Mouse (Mus musculus): ENCODE measurements at regions not wholly inside any gene's neighbourhood (a gene's known extent, or its start where the extent isn't known, plus 50 kb on each side); places are given as distances from the start of the nearest gene placed in this dataset.
A peak's percentile ranks its signal among the peaks of the same experiment; 100 is the strongest.

DNA sequence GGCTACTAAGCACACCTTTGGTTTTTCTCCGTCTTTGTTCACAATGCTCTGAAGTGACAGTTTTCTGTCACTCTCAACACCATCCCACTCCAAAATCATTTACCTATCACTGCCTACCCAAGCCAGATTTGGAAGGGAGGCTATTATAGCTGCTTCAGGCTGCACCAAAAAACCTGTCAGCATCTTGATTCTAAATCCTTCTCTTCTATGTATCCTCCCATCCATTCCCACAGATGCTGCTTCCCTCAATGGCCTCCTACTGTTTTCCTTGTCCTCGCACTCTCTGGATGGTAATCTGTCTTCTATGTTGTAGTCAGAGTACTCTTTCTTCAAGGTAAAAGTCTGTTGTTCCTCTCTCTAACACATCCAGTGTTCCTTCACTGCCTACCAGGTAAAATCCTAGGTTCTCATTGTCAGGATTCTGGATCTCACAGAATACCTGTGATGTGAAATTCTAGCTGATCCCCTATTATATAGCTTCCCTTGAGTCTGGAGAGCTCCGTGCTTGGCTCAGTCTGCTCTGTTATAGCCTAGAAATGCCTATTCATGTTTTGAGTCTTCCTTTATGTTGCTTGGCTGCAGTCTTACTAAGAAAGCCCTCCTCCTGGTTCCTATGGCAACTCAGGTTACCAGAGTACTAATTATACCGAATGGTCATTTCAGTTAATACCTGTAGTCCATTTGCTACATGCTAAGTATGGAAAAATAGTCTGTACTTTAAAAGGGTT, 156.5 kb downstream of the Emp1 start:
- peak in 1 of 2 experiments; percentile 59 for DNase-seq (ENCODE audit: low spot score in 2 of 2)
- intact Hi-C loops (cut with DNase I), result no loop called here

DNA sequence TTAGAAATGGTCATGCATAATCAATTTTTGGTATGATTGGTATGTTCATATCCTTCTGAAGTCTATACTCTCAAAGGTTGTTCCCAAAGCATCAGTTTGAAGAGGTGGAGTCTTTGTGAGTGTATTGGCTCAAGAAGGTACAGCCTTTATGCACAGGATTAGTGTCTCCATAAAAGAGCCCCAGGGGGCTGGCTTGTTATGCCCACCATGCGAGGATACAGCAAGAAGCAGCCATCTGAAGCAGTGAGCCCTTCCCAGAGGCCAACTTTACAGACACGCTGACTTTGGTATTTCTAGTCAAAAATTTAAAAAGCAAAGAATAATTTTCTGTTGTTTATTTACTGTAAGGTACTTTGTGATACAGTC, 157.1 kb downstream of the Emp1 start:
- DNase-seq (ENCODE audit: low spot score in 2 of 2), result no peak
- intact Hi-C loops (cut with DNase I), result no loop called here

DNA sequence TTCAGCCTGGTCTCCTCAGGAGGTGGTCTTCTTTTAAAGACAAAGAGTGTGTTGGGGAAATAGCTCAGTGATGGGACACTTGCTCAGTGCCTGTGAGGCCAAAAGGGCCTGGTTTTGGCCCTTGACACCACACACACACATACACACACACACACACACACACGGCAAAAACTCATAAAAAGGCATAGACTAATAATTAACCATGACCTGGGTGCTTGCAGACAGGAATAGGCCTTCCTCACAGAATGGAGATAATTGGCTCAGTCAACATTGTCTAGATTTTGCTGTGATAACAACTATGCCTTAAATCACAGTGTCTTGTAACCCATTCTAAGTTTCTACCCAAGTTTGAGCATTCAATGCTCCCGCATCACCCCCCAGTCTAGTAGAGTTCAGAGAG, 158.5 kb downstream of the Emp1 start:
- intact Hi-C loops (cut with DNase I), result no loop called here
- no peak for DNase-seq (ENCODE audit: low spot score in 2 of 2)

DNA sequence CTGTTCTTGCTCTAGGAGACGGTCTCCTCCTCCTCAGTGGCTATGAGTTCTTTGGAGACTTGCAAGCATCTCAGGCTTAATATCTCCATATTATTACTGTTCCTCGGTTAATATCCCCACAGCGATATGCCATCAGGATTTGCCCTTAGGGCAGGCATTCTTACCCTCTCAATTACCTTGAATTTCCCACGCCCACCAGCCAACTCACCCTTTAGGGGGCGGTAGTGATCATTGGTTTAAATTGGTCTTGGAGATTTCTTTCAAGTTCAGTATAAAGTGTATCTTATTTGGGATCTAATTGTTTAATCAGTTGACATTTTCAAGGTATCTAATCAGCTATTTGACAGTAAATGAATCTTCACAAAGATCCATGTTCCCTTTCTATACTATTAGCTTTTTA, 162.5 kb downstream of the Emp1 start:
- intact Hi-C loops (cut with DNase I), result loop anchor here (5.0 kb wide), 3 partner anchors 67 to 302 kb away; no protein-coding TSS in a partner anchor
- no peak for DNase-seq (ENCODE audit: low spot score in 2 of 2)

DNA sequence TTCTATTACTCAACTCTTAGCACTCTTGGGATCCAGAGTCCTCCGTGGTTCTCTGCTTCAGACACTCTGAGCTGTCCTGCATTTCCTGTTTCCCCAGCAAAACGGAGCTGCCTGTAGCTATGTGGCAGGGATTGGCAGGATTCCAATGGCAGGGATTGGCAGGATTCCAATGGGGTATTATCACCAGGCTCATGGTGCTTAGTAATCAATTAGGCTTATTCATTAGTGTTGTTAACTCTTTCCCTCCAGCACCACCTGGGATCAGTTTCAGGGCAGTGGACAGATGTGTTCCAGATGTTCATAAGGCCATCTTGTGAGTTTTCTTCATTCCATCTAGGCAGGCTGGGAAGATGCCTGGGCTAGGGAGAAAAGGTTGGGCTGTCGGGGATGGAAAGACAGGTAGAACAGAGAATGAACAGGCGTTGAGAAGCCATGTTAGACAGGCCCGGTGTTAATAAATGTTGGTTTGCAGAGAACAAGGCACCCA, 163.5 kb downstream of the Emp1 start:
- peak in 1 of 2 experiments; percentile 46 for DNase-seq (ENCODE audit: low spot score in 2 of 2)
- intact Hi-C loops (cut with DNase I), result loop anchor here (1.0 to 5.0 kb wide), 4 partner anchors 66 to 301 kb away; no protein-coding TSS in a partner anchor

DNA sequence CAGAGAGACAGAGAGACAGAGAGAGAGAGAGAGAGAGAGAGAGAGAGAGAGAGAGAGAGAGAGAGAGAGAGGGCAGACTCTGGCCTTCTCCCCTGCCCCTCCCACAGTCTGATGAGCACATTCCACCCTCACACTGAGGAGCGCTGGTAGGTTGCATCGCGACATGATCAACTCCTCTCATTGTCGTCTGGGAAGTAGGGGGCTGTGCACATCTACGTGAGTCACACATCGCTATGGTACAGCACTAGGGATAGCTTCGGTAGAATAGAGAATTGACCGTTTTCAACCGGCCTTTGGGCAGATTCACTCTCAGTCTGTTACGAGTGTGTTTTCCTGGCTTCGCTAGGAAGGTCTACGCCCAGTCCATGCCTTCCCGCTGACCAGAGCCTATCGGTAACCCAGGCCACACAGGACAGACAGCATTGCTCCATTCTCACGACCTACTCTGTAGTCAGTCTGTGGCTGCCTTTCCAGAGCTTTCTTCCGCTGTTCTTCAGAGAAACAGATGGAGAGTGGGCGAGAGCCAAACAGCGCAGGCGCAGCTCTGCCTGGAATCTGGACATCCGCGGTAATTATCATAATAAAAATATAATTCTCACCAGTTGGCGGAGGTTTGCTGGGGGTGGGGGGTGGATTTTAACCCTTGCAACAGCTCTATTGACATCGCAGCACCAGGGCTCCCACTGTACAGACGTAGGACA, 164.3 kb downstream of the Emp1 start:
- intact Hi-C loops (cut with DNase I), result loop anchor here (1.0 to 5.0 kb wide), 5 partner anchors 66 to 301 kb away; no protein-coding TSS in a partner anchor
- peak; percentile 80 to 93 for DNase-seq (ENCODE audit: low spot score in 2 of 2)

DNA sequence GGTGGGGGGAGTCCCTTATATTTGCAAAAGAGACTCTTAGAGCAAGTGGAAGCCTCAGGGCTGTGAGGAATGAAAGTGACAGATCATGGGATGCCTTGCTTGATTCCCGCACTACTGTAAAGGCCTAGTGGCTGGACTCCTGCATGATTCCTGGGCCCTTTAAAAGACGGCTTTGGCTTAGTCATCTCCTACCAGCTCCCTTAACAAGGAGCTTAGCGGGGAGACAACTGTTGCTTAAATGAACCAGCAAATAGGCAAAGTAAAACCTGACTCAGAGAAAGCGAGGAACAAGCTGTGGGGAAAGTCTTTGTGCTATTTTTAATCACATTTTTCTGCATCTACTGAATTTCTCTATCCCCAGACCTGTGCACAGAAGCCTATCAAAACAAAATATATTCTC, 165.5 kb downstream of the Emp1 start:
- intact Hi-C loops (cut with DNase I), result loop anchor here (1.0 to 5.0 kb wide), 4 partner anchors 64 to 299 kb away; no protein-coding TSS in a partner anchor
- peak in 1 of 2 experiments; percentile 75 for DNase-seq (ENCODE audit: low spot score in 2 of 2)

DNA sequence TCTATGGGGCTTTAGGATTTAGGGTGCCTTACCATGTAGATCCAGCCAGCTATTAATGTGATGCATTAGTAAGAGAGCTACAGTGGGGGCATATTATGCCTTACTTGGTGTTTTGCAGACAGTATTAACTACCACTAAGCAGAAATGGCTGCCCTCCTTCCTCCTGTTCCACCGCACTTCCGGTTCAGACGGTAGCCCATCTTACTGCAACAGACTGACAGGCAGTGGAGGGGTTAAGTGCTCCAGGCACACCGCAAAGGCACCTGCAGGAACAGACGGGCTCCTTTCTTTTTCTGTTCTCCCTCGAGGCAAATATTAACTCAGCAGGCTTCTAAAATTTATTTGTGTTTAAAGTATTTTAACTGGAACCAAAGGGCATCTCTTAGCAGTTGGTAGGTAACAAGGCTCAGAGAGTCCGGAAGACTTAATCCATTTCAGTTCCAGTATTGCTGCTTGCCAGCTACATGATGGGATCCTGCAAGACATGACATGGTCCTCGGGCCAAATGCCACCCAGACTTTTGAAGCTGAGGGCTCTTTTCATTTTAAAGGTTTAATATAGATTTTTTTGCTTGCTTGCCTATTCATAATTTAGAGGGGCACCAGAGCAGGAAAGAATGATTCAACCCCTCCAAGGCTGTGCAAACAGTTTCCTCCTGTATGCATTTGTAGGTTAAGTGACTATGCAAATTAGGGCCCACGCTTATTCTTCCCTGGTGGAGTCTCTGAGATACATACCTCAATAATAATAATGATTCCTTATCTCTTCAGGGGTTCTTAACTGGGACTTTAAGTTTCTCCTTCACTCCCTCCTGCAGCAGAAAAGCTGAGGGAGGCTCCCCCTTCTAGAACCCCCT, 177.7 kb downstream of the Emp1 start:
- DNase-seq (ENCODE audit: low spot score in 2 of 2), result no peak
- intact Hi-C loops (cut with DNase I), result no loop called here

DNA sequence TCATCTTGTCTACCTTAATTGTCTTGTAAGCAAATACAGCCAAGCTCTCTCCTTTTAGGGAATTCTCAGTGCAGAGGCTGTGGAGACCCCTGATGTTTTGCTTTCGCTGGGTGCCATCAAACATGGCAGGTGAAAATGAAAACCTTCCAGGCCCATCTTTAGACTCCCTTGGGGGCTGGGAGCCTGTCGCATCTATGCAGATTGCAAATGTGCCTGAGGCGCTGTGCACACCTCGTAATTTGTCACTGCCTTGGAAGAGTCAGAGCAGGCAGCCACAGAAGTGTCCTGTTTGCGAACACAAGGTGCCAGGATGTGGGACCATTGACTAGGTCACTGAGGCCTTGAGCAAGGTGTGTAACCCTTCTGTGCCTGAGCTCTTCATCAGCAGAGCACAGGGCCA, 179.2 kb downstream of the Emp1 start:
- DNase-seq (ENCODE audit: low spot score in 2 of 2), result no peak

DNA sequence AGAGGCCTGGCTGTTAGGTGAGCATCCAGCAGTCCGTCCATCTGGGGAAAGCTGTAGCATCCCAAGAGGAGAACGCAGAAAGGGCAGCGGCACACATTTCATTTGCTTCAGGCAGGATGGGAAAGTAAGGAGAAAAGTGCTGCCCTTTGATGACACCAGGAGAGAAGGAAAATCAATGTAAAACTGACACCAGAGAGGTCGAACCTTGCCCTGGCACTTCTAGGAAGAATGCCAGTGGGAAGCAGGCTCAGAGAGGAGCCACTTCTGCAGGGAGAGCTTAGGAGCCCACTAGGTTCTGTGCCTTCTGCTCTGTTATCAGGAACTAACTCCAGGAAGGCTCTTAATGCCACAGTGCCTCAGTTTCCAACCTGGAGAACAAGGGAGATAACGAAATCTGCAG, 180.0 kb downstream of the Emp1 start:
- no peak for DNase-seq (ENCODE audit: low spot score in 2 of 2)
- intact Hi-C loops (cut with DNase I), result no loop called here

More for the DNA sequence above, 179.2 kb downstream of the Emp1 start:
- intact Hi-C loops (cut with DNase I), result no loop called here

DNA sequence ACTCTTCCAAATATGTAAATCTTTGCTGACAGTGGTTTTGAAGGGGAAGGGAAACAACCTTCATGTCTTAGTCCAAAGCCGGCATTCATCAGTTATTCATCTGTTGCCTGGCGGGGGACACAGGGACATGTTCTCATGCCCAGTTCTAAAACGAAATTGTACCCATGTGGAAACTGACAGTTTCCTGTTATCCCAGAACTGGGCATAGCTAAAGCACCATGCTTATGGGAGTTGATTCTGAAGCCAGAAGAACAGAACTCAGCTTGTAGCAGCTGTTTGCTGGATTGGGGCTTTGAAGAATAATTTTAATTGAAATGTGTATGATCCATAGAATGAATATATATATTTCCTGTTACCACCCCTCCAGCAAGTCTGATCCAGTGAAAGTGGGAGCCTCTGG, 181.0 kb downstream of the Emp1 start:
- intact Hi-C loops (cut with DNase I), result no loop called here
- DNase-seq (ENCODE audit: low spot score in 2 of 2), result no peak

DNA sequence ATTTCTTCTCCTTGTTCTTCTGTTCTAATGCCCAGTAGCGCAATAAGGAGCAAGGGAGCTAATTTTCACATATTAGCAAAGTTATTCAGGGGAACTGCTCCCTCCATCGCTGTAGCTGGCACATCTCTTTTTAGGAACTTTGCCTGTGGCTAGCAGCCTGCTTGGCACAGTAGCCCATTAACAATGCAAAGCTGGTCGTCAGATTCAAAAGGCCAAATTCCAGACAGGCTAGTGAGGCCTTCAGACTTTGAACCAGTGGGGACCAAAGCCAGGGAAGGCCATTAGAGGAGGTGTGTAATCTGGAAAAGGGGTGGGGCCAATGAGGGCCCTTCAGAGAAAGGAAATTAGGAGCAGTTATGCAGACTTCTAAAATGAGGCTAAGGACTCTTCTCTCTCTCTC, 181.5 kb downstream of the Emp1 start:
- intact Hi-C loops (cut with DNase I), result no loop called here
- no peak for DNase-seq (ENCODE audit: low spot score in 2 of 2)

DNA sequence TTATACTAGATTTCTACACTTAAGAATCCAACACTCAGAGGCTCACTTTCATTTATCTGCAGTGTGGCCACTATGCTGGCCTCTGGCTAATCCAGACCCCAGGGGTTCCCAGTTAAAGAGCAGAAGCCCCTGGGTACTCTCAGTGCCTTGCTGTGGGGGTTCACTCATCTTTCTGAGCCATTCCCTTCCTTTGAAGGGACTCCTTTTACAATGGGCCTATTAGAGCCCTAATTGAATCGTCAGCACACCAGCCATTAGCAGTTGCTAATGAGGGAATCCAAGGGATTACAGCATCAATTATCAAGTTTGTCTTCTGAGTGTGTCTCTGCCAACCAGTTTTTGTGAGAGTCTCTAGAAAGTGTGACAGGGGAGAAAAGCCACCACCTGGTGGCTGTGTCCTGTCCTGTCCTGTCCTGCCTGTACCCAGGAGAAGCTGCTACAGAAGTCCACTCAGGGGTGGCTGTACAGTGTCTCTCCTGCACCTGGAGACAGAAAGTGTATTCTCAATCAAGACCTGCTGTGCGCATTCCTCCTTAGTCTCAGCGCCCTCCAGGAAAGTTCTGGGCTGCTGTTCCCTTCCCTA, 188.1 kb downstream of the Emp1 start:
- DNase-seq (ENCODE audit: low spot score in 2 of 2), result no peak
- intact Hi-C loops (cut with DNase I), result no loop called here

DNA sequence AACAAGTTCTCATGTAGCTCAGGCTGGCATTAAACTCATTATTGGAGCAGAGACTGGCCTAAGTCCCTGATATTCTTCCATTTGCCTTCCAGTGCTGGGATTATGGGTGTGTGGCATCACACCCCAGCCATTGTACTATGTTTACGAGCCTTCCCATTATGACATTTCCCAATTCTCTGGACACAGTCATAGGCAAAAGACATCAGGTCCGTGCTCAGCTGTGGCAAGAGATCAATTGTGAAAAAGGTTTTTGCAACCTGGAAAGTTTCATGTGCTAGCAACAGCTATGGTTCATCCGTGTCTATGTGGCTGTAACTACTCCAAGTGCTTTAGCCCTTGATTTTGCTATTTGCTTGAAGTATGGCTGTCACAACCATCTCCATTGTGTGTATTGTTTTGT, 190.1 kb downstream of the Emp1 start:
- intact Hi-C loops (cut with DNase I), result no loop called here
- no peak for DNase-seq (ENCODE audit: low spot score in 2 of 2)

DNA sequence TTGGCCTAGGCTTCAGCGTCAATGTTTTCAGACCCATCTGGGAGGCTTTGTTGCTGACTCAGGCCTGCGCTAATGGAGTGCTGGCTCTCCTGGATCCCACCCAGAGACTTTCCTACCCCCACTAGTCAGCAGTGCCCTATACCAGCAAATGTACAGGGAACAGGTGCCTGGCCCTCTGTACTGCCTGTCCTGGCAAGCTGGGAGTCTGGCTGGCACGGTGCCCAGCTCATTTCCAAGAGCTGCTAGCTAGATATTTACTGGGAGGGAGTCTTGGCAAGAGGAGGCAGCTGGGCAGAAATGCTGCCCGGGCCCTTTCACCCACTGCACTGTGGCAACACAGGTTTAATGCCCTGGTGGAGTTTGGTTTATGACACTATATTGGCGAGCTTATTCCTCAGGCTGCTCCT, 197.2 kb downstream of the Emp1 start:
- DNase-seq (ENCODE audit: low spot score in 2 of 2), result peak; percentile 73 to 83
- intact Hi-C loops (cut with DNase I), result no loop called here

DNA sequence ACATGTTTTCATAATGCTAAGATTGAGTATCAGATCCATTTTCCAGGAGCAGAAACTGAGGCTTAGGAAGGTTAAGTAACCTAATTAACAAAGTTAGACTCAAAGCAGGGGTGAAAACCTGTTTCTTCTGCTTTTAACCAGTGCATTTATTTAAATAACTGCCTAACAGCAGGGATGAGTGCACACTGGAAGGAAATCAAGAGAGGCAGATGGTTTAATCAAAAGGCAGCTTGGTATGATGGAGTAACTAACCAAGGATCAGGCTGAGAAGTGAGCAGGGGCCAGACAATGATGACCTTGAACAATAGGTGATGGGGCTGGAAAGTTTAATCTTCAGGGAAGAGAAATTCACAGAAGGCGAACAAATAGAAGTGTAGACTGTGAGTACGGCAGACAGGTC, 199.9 kb downstream of the Emp1 start:
- no peak for DNase-seq (ENCODE audit: low spot score in 2 of 2)
- intact Hi-C loops (cut with DNase I), result no loop called here

DNA sequence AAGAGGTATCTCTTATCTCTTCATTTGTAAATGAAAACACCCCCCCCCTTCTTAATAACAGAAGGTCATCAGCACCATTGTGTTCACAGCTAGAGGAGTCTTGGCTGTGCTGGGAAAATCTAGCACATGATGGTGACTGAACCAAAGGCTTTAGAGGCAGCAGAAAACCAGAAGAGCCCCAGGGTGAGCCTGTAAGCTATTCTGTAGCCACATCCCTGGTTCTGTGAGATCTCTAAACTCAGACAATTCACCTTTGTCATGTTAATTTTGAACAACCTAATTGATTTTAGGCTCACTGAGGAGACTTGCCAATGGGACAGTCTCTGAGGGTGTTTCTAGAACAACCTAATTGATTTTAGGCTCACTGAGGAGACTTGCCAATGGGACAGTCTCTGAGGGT, 201.4 kb downstream of the Emp1 start:
- DNase-seq (ENCODE audit: low spot score in 2 of 2), result no peak
- intact Hi-C loops (cut with DNase I), result no loop called here

DNA sequence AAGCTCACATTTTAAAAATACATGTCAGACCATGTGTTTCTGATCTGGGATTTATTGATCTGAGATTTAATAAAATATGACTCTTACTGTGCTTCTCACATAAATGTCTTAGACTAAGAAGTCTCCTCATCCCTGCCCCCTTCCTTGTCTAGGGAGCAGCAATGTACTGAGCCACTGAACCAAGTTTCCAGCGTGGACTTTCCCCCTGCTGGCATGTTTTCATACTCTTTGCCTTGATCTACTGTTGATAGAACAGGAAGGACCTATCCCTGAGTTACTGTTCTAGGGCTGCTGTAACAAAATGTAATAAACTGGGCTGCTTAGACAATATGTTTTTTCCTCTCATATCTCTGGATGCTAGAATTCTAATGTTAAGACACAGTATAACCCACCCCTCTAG, 206.7 kb downstream of the Emp1 start:
- DNase-seq (ENCODE audit: low spot score in 2 of 2), result no peak
- intact Hi-C loops (cut with DNase I), result no loop called here

DNA sequence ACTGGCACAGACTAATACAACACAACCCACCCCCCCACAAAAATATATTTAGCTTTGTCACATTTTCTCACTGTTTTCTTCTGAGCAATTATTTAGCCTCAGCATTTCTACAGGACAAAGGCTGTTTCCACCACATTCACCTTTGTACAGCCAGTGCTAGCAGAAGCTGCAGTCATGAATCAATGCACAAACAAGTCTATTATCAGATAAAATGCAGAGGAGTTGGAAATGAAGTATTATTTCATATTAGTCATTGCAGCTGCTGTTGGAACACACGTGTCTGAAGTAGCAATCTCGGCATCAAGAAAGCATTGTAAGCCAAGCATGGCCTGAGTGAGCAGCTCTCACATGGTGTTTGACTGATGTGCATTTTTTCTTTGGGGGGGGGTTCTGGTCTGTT, 212.9 kb downstream of the Emp1 start:
- intact Hi-C loops (cut with DNase I), result no loop called here
- no peak for DNase-seq (ENCODE audit: low spot score in 2 of 2)

DNA sequence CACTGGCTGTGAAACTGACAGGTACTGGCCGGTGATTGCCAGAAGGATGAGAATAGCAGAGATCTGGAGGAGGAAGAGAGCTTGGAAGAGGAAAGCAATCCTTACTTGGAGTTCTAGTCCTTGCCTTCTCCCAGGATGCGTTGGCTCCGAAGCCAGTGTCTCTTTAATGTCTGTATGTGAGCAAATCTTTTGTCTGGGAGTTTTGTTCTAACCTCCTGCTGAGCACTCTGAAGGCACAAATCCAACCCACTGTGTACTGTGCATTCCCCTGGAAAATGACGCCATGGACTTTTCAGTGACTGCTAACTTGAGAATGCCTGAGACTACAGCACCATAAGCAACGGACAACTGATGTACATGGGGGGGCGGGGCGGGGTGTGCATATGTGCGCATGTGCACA, 216.4 kb downstream of the Emp1 start:
- intact Hi-C loops (cut with DNase I), result no loop called here
- peak in 1 of 2 experiments; percentile 41 for DNase-seq (ENCODE audit: low spot score in 2 of 2)
